Mouse (Mus musculus) embryonic fibroblast, embryonic 13.5 days (primary cell): ENCODE measurements around the gene Ncf4.

Experiments used
- CTCF ChIP-seq: IDR thresholded peaks from 2 replicates; pipeline ENCODE4 v1.5.1; 2011; ENCODE audit warnings: mild to moderate bottlenecking, control low read depth, low read length, moderate library complexity, borderline replicate concordance; ENCODE audit not compliant: insufficient read depth
- POLR2A ChIP-seq: IDR thresholded peaks from 2 replicates; pipeline ENCODE4 v1.6.1; 2011; ENCODE audit warnings: low read depth, mild to moderate bottlenecking, control low read depth, low read length, moderate library complexity

DNA sequence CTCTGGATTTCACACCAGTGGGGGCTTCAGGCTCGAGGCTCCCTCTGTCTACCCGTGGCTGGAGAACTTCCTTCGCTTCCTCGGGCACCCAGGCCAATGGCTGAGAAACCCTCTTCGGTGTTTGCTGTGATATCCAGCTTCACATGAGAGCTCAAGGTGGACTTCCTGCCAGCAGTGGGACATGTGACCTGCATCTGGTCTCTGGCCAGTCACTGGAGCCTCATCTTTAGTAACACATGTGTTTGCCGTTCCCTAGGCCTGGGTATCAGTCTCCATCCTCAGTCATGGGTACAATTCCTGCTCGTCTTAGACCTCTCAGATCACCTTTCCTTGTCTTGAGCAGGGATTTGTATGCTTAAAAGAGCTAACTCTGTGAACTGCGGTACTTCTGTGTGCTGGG lies 1.5 kb upstream of the Ncf4 start:
- no peak for TF ChIP-seq POLR2A
- no peak for TF ChIP-seq CTCF
